Mouse (Mus musculus) embryonic facial prominence, embryonic 10.5 days (tissue): Measurements from ENCODE around the gene Efna4. TPM values are rescaled to one million over a fixed set of nuclear protein-coding genes. Genes with fewer than 3 reads are reported as not detected.

Experiments
- DNase-seq: peaks from one replicate; pipeline ENCODE4 v3.0.0-alpha.2; 2017; ENCODE audit warnings: low spot score
- H3K27ac ChIP-seq: fragments of 300-500 bp; sonication (generic); replicated peaks from 2 replicates; pipeline ENCODE4 v1.5.1; 2016; ENCODE audit warnings: mild to moderate bottlenecking
- H3K27me3 ChIP-seq: fragments of 300-500 bp; sonication (generic); replicated peaks from 2 replicates; pipeline ENCODE4 v1.6.1; 2016; ENCODE audit warnings: low read depth, mild to moderate bottlenecking; ENCODE audit not compliant: poor library complexity, severe bottlenecking
- H3K36me3 ChIP-seq: fragments of 300-500 bp; sonication (generic); replicated peaks from 2 replicates; pipeline ENCODE4 v1.6.1; 2016; ENCODE audit warnings: mild to moderate bottlenecking, moderate library complexity
- H3K4me1 ChIP-seq: fragments of 300-500 bp; sonication (generic); 2 replicates; pipeline ENCODE4 v1.6.1; 2016
- H3K4me3 ChIP-seq: fragments of 300-500 bp; sonication (generic); 2 replicates; pipeline ENCODE4 v1.5.1; 2016; ENCODE audit warnings: mild to moderate bottlenecking, moderate library complexity
- H3K9me3 ChIP-seq: fragments of 300-500 bp; sonication (generic); 2 replicates; pipeline ENCODE4 v1.6.1; 2016; ENCODE audit warnings: mild to moderate bottlenecking
- WGBS: fragments of 180-500 bp; shearing (Covaris S2); methylation state at CpG from one replicate; pipeline ENCODE4 v1.1.7; 2016; 5-methylcytosine and 5-hydroxymethylcytosine counted together
- polyA plus RNA-seq: library from polyadenylated mRNA; unstranded; fragments of >200 nt; fragmentation: Nextera tagmentation; extraction: Ambion mirVana; gene quantifications from 2 replicates; pipeline ENCODE4 v1.2.1, GENCODE M21; 2016

The Efna4 gene
- polyA plus RNA-seq, 1 experiment from 2014 or later = 40.8 TPM

DNA sequence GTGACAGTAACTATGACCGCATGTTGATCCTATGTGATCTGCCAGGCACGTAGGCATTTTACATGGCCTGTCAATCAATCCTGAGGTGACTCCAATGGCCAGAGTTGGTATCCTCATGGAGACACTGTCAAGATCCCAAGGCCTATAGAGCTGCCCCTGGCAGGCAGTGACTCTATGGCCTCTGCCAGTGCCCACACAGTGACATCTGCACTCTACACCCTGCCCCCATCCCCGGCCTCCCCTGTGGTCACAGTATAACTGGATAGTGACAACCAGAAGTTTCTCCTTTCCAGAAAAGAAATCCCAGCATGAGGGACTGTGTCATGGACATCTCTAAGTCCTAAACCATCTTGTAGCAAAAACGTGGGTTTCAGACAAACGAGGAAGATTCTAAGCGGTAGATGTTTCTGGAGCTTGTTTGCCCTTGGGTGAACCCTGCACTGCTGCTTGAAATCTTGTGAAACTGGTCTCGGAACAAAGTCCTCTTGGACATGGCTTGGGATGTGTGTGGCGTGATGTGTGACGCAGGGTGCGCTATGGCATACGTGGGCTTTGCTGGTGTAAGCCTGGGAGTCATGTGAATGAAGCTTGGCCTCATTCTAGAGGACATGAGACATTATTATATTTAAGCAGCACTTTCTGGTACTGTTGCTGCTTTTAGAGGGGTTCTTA, 44.4 kb downstream of the Efna4 start:
- H3K36me3 ChIP-seq = no peaks in the 10 kb centered on the region
- no peak overlapping the region for H3K4me3 ChIP-seq
- H3K27me3 ChIP-seq = no peaks in the 10 kb centered on the region
- WGBS = 92% methylated on average over 11 of the region's 11 CpGs
- H3K27ac ChIP-seq = no peak overlapping the region
- DNase-seq = no peak
- no peaks in the 10 kb centered on the region for H3K9me3 ChIP-seq
- peaks cover 13% of the 10 kb centered on the region for H3K4me1 ChIP-seq

DNA sequence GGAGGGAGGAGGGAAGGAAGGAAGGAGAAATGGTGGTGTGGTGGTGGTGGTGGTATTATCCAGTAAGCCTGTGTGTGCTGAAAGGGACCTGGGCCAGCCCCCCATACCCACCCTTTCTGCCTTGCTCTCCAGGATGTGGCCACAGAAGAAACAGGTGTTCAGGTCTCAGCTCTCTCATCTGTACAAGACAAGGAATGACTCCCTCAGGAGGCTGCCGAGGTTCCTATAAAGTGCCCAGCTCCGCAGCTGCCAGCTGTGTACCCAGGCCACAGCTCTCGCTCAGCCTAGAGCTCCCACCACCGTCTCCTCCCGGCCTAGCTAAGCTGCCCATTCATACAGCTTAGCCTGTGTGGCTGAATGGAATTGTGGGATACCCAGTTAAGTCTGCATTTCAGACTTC, 45.5 kb downstream of the Efna4 start:
- H3K27ac ChIP-seq = no peak overlapping the region
- H3K4me1 ChIP-seq = peaks cover 24% of the 10 kb centered on the region
- no peaks in the 10 kb centered on the region for H3K36me3 ChIP-seq
- DNase-seq = no peak
- H3K9me3 ChIP-seq = no peaks in the 10 kb centered on the region
- H3K27me3 ChIP-seq = no peaks in the 10 kb centered on the region
- H3K4me3 ChIP-seq = no peak overlapping the region
- WGBS = 76% methylated on average over 5 of the region's 5 CpGs

GRCm38 (mm10) chr3:89291874-89292273, 46.0 kb downstream of the Efna4 start:
- H3K4me1 ChIP-seq = peaks cover 28% of the 10 kb centered on the region
- no peaks in the 10 kb centered on the region for H3K9me3 ChIP-seq
- H3K4me3 ChIP-seq = no peak overlapping the region
- no peaks in the 10 kb centered on the region for H3K36me3 ChIP-seq
- DNase-seq = no peak
- WGBS = 77% methylated on average over 10 of the region's 10 CpGs
- H3K27ac ChIP-seq = no peak overlapping the region
- no peaks in the 10 kb centered on the region for H3K27me3 ChIP-seq

GRCm38 (mm10) chr3:89288503-89288928, 49.3 kb downstream of the Efna4 start:
- DNase-seq = no peak
- Histone ChIP-seq H3K9me3 (no peaks in the 10 kb centered on the region), H3K27ac (no peak overlapping the region; the same call in 1 of the 2 replicates), H3K27me3 (peaks cover 14% of the 10 kb centered on the region), H3K4me1 (peaks cover 46% of the 10 kb centered on the region), H3K36me3 (no peaks in the 10 kb centered on the region), H3K4me3 (no peak overlapping the region)
- WGBS = 55% methylated on average over 7 of the region's 7 CpGs

DNA sequence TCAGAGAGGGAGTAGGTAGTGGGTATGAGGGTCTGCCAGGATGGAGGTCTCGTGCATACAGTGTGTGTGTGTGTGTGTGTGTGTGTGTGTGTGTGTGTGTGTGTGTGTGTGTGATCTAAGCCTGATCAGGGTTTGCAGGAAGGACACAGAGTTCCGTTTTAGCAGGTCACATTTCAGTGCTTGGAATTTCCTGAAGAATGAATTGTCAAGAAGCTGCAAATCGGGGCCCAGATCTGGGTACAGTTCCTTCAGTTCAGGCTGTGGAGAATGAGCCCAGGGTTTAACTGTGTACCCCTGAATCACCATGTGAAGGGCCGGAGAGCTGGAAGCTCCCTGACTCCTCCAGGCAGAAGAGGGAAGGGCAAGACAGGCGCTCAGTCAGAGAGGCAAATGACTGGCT, 50.5 kb downstream of the Efna4 start:
- H3K27ac ChIP-seq = 0 out of 2 replicates have a peak overlapping the region, but pooled peaks have one; percentile 2
- H3K9me3 ChIP-seq = no peaks in the 10 kb centered on the region
- no peak for DNase-seq
- H3K4me3 ChIP-seq = no peak overlapping the region
- no peaks in the 10 kb centered on the region for H3K36me3 ChIP-seq
- H3K27me3 ChIP-seq = peaks cover 14% of the 10 kb centered on the region
- peaks cover 46% of the 10 kb centered on the region for H3K4me1 ChIP-seq
- WGBS = 48% methylated on average over 5 of the region's 5 CpGs

- Histone ChIP-seq H3K9me3 (no peaks in the 10 kb centered on the region), H3K27ac (no peak overlapping the region), H3K36me3 (no peaks in the 10 kb centered on the region), H3K4me1 (peaks cover 60% of the 10 kb centered on the region), H3K27me3 (peaks cover 28% of the 10 kb centered on the region), H3K4me3 (no peak overlapping the region)
- DNase-seq = no peak
- 38% methylated on average over 2 of the region's 2 CpGs for WGBS
Measured at GRCm38 (mm10) chr3:89285526-89285925, 52.3 kb downstream of the Efna4 start.

DNA sequence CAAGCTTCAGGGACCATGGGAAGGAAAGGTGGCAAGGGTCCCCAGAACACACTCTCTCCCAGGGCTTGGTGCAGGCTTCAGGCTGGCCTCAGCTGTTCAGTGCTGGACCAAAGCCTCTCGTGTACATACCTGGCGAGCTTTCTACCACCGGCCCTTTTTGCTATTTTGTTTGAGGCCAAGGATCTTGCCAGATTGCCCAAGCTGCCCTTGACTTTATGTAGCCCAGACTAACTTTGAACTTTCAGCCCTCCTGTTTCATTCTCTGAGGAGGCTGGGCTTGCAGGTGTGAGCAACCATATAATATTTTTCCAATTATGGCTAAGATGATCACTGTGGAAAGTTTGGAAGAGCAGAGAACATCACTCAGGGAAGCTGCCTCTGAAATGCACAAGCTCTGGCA, 53.6 kb downstream of the Efna4 start:
- H3K4me3 ChIP-seq = no peak overlapping the region
- H3K36me3 ChIP-seq = no peaks in the 10 kb centered on the region
- no peak for DNase-seq
- WGBS = 88% methylated on average over 3 of the region's 3 CpGs
- H3K27ac ChIP-seq = no peak overlapping the region
- H3K4me1 ChIP-seq = peaks cover 72% of the 10 kb centered on the region
- H3K27me3 ChIP-seq = peaks cover 41% of the 10 kb centered on the region
- no peaks in the 10 kb centered on the region for H3K9me3 ChIP-seq

Other genes with a start within 250 kb of the Efna4 start
- 15.4 and 18.5 TPM in 2 replicates for gene Rusc1, start 244.7 kb downstream of the Efna4 start, polyA plus RNA-seq
- 0.09 TPM in 1 of 2 replicates, not detected in the other for gene Gm43738, start 236.9 kb downstream of the Efna4 start, polyA plus RNA-seq
- 364 and 386 TPM in 2 replicates for gene Fdps, start 236.1 kb downstream of the Efna4 start, polyA plus RNA-seq
- 2.8 and 3.2 TPM in 2 replicates for gene Pklr, start 201.9 kb downstream of the Efna4 start, polyA plus RNA-seq
- gene Hcn3, start 177.8 kb downstream of the Efna4 start, polyA plus RNA-seq = 3.5 and 3.6 TPM in 2 replicates
- gene Clk2, start 173.2 kb downstream of the Efna4 start, polyA plus RNA-seq = 33.6 and 36.2 TPM in 2 replicates
- 108 and 117 TPM in 2 replicates for gene Scamp3, start 160.6 kb downstream of the Efna4 start, polyA plus RNA-seq
- 29.0 and 30.8 TPM in 2 replicates for gene Fam189b, start 154.9 kb downstream of the Efna4 start, polyA plus RNA-seq
- gene Gba, start 135.1 kb downstream of the Efna4 start, polyA plus RNA-seq = 33.8 and 33.9 TPM in 2 replicates
- gene Thbs3, start 122.8 kb downstream of the Efna4 start, polyA plus RNA-seq = 42.0 and 43.3 TPM in 2 replicates
- 248 and 258 TPM in 2 replicates for gene Mtx1, start 110.9 kb downstream of the Efna4 start, polyA plus RNA-seq
- 0.15 and 0.81 TPM in 2 replicates for gene Muc1, start 109.0 kb downstream of the Efna4 start, polyA plus RNA-seq
- 244 and 262 TPM in 2 replicates for gene Krtcap2, start 92.1 kb downstream of the Efna4 start, polyA plus RNA-seq
- gene Trim46, start 91.7 kb downstream of the Efna4 start, polyA plus RNA-seq = 4.0 and 4.7 TPM in 2 replicates
- gene Dpm3, start 78.7 kb downstream of the Efna4 start, polyA plus RNA-seq = 74.1 and 84.1 TPM in 2 replicates
- 27.2 and 34.2 TPM in 2 replicates for gene Slc50a1, start 67.5 kb downstream of the Efna4 start, polyA plus RNA-seq
- gene Efna1, start 56.9 kb downstream of the Efna4 start, polyA plus RNA-seq = 26.7 and 27.2 TPM in 2 replicates
- 4.5 and 6.8 TPM in 2 replicates for gene Efna3, start 15.1 kb downstream of the Efna4 start, polyA plus RNA-seq
- gene Adam15, start 12.0 kb upstream of the Efna4 start, polyA plus RNA-seq = 30.5 and 34.2 TPM in 2 replicates
- gene Dcst2, start 23.9 kb upstream of the Efna4 start, polyA plus RNA-seq = 0.09 and 0.15 TPM in 2 replicates
- 0.20 and 0.47 TPM in 2 replicates for gene Dcst1, start 27.2 kb upstream of the Efna4 start, polyA plus RNA-seq
- gene Zbtb7b, start 56.7 kb upstream of the Efna4 start, polyA plus RNA-seq = 0.98 and 1.2 TPM in 2 replicates
- gene Lenep, start 64.8 kb upstream of the Efna4 start, polyA plus RNA-seq = 0.74 TPM in 1 of 2 replicates, not detected in the other
- 25.3 and 28.2 TPM in 2 replicates for gene Flad1, start 73.8 kb upstream of the Efna4 start, polyA plus RNA-seq
- 786 and 805 TPM in 2 replicates for gene Cks1b, start 80.4 kb upstream of the Efna4 start, polyA plus RNA-seq
- 82.0 and 82.1 TPM in 2 replicates for gene Shc1, start 80.4 kb upstream of the Efna4 start, polyA plus RNA-seq
- 47.4 and 48.9 TPM in 2 replicates for gene Pygo2, start 92.2 kb upstream of the Efna4 start, polyA plus RNA-seq
- gene Pbxip1, start 98.7 kb upstream of the Efna4 start, polyA plus RNA-seq = 17.5 and 20.1 TPM in 2 replicates
- 66.4 and 67.6 TPM in 2 replicates for gene Pmvk, start 116.5 kb upstream of the Efna4 start, polyA plus RNA-seq
- 0.62 and 0.88 TPM in 2 replicates for gene Kcnn3, start 182.1 kb upstream of the Efna4 start, polyA plus RNA-seq